Mouse (Mus musculus) neutrophil, adult 5-6 weeks (primary cell): ENCODE results near the gene Krba1. TPM values are rescaled to one million over a fixed set of nuclear protein-coding genes. Genes with fewer than 3 reads are reported as not detected.

ENCODE experiments used
- ATAC-seq: fragments of 151-379, 151-347 bp; 2 replicates; pipeline ENCODE4 v1.8.0; 2017; ENCODE audit warnings: mild to moderate bottlenecking, moderate TSS enrichment; ENCODE audit not compliant: insufficient number of reproducible peaks, poor library complexity, low FRiP score, severe bottlenecking; ENCODE audit errors: extremely low read depth
- total RNA-seq: library from RNA; stranded (forward); fragments of 200-1000 nt; gene quantifications from 2 replicates; pipeline ENCODE4 v1.2.3, GENCODE M21; 2017

Krba1 gene
- total RNA-seq, 1 experiment from 2014 or later = 15.5 TPM

DNA sequence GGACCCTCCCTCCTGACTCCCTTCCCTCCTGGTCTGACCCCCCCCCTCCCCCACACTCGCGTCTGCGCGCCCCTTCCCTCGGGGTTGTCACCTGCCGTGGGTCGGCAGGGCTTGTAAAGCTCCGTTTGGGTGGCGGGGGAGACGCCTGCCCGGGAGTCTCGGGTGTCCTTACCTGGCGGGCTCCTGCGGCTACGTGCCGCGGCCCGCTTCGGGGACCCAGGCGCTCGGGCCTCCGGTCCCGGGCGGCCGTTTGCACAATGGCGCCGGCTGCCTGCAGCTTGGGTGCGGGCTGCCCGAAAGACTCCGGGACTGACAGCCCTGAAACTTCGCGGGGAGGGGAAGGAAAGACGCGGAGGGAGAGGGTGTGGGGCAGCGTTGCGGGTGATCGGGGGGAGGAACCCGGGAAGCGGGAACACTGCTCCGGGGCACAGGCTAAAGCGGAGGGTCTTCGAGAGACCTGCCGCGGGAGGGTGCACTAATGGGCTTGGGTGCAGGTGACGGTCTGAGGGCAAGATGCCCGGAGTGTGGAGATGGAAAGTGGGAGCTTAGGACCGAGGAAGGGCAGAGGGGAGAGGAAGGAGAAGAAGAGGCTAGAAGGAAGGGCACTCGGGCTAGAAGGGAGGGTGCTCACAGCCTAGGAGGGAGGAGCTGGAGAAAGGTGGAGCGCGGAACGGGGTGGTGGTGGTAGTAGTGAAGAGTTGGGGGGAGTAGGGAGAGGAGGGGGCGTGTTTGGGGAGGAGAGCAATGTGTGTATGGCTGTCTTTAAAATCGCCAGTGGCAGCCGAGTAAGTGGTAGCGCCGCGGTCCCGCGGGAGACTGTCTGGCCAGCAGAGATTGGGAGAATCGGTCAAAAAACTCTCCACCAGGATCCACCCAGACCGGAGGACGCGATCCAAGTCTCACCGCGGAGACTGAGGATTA is 50.1 kb downstream of the Krba1 start, which contains the start of gene Zfp467:
Zfp467 (minus strand) TSS at position 645 of the 921 bp plus-strand sequence.
- ATAC-seq = no peak

DNA sequence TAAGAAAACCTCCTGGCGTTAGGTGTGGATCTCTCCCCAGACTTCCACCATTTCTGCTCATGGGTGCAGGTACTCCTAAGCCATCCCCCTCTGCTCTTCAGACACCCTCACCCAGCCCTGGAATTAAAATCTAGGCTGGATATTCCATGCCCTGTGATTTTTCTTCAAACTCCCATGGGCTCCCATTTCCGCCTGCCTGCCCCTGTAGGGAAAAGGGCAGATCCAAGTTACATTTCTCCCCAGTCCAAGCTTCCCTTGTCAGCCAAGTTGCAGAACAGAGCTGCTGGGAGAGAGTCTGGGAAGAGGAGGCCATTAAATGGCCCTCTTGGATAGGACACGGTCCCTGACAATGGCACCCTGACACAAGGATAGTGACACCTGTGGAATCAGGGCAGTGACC is 50.9 kb downstream of the Krba1 start:
- no peak for ATAC-seq

DNA sequence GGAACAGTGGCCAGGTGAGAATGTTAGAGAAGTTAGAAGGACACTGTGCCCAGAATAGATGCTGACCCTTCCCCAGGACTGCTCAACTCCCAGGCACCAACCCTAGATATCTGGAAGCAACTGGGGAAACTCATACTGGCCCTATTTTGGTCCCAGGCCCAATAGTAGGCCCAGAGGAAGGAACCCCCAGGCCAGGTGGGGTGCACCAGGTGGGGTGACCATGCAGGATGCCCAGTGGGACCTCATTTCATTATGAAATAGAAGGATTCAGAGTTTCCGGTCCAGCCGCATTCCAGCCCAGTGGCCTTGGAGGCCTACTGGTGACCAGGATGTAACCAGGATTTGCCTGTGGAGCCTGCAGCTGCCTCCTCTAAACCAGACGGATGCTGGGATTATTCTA is 51.5 kb downstream of the Krba1 start:
- ATAC-seq = no peak

DNA sequence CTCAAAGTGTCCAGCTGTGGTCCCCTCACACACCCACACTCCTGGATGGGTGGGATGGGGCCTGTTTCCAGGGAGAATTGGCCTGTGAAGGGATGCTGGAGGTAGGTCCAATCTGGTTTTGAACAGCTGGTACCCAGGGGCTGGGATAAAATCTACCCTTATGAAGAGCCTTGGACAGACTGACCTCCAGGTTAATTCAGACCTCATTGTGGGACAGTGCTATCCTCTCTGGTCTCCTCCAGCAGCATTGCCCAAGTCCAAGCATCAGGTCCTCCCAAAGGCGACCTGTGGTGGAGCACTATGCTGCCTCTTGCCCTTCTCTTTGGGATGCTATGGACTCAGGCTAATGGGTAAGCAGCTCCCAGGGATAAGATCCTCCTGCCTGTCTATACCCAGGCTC is 52.5 kb downstream of the Krba1 start, which contains the start of gene Sspo:
Sspo (plus strand) TSS at position 301 of the 400 bp plus-strand sequence.
- no peak for ATAC-seq

DNA sequence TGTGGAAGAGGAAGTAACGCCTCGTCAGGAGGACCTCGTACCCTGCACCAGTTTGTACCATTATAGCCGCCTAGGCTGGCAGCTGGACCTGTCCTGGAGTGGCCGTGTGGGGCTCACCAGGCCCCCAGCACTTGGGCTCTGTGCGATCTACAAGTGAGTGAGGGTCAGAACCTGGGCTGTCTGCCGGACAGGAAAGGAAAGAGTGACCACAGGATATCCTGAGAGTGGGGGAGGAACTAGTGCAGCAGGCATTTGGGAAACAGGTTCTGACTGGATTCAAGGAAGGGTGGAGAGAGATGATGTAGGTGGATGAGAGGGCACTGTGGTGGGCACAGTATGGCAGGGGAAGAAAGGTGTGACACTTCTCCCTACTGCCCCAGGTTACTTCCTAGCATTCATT is 53.1 kb downstream of the Krba1 start:
- ATAC-seq = no peak

DNA sequence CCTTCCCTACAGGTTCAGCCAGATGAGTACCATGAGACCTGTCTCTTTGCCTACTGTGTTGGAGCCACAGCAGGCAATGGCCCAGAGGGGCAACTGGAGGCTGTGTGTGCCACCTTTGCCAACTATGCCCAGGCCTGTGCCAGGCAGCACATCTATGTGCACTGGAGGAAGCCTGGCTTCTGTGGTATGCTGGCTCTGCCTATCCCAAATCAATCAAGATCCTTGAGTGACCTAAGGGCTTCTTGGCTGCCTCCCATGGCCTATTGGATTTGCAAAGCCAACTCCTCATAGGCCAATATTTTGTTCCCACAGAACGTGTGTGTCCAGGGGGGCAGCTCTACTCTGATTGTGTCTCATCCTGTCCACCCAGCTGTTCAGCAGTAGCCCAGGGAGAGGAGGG is 56.8 kb downstream of the Krba1 start:
- no peak for ATAC-seq

DNA sequence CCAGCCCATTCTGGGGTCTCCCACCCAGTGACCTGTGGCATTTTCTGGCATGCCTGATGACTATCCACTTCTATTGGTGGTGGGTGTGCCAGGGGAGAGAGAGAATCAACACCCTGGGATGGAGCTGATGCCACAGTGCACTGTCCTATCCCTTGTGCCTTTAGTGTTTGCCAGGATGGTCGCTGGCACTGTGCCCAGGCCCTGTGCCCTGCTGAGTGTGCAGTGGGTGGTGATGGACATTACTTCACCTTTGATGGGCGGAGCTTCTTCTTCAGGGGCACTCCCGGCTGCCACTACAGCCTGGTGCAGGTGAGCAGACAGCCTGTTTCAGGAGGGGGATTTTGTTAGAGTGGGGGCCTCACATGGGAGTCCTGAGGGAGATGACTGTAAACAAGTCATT is 57.4 kb downstream of the Krba1 start:
- no peak for ATAC-seq

DNA sequence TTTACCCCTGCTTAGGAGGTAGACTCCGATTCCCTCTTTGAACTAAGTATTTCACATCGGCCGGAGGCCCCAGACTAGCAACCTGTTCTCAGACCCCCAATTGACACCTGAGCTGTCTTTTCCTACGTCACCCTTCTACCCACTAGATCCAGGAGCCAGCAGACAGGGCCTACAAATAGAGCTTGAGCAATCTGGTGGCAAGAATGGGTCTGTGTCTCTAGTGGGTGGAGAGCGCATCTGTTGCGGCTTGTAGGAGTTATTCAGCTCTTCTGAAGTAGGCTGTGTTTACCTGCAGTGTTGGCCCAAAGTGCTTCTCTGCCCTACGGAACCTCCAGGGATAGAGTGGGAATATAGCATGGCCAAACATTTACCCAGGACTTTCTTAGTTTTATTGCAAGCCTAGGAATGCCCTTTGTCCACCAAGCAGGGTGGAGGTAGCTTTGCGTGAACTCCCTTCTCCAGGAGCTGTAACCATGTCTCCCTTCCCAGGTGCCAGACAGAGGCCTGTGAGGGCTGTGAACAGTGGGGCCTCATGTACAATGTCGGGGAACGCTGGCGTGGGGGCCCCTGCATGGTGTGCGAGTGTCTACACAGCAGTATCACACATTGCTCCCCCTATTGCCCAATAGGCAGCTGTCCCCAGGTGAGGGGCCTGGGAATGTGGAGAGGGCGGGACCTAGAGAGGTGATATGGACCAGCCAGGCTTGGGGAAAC is 69.7 kb downstream of the Krba1 start:
- no peak for ATAC-seq

DNA sequence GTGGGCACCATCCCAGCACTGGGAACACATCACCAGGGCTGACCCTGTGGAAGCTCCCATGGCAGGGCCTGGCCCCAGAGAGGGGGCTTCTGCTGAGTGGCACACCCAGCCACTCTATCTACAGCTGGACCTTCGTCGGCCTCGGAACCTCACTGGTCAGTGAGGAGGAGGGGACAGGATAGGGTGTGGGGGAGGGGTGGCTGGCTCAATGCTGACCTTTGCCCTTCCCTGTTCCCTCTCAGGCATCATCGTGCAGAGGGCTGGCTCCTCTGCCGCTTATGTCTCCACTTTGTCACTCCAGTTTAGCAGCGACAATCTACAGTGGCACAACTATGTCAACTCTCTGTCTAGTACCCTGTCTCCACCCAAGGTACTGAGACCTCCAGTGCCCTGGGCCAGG is 71.3 kb downstream of the Krba1 start:
- ATAC-seq = no peak

DNA sequence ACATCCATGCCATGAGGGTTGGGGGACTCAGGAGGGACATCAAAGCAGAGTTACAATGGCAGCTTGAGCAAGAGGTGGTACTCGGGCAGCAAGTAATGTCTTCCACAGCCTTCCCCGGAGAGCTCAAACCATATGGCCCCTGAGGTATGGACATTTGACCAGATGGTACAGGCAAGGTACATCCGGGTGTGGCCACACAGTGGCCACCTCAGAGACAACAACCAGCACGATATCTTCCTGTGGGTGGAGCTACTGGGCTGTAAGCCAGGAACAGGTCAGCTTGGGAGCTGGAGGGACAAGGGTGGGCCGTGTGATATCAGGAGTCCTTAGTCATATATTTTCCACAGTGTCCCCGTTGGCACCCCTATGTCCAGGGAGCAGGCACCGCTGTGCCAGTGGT is 72.1 kb downstream of the Krba1 start:
- no peak for ATAC-seq

Other genes starting within 250 kb of the Krba1 start
- 4.9 and 10.8 TPM in 2 replicates for gene Zfp467, start 50.2 kb downstream of the Krba1 start, total RNA-seq
- gene Sspo, start 52.6 kb downstream of the Krba1 start, total RNA-seq = not detected in 2 replicates
- 0.49 TPM in 1 of 2 replicates, not detected in the other for gene Atp6v0e2, start 142.0 kb downstream of the Krba1 start, total RNA-seq
- gene Lrrc61, start 159.2 kb downstream of the Krba1 start, total RNA-seq = 19.8 and 30.1 TPM in 2 replicates
- 0.37 TPM in 1 of 2 replicates, not detected in the other for gene Rarres2, start 177.2 kb downstream of the Krba1 start, total RNA-seq
- gene Gm45021, start 194.0 kb downstream of the Krba1 start, total RNA-seq = not detected in 2 replicates
- 2.9 and 3.1 TPM in 2 replicates for gene Repin1, start 198.3 kb downstream of the Krba1 start, total RNA-seq
- not detected in 2 replicates for gene Gm44965, start 198.4 kb downstream of the Krba1 start, total RNA-seq
- 1.1 and 2.6 TPM in 2 replicates for gene Zfp775, start 206.5 kb downstream of the Krba1 start, total RNA-seq
- 0.12 and 0.35 TPM in 2 replicates for gene AI854703, start 231.2 kb downstream of the Krba1 start, total RNA-seq